Mouse (Mus musculus): ENCODE data around the gene Ephb2. TPM values are rescaled to one million over a fixed set of nuclear protein-coding genes. Genes with fewer than 3 reads are reported as not detected.

The Ephb2 gene
- polyA plus RNA-seq, 1 experiment from 2014 or later, result 9.5 TPM

- peak; percentile 85 for DNase-seq (ENCODE audit: extremely low spot score, low spot score)
- peak overlapping the region; percentile 5; the same call in 1 of the 2 replicates for H3K4me3 ChIP-seq
- peaks cover 18% of the 10 kb centered on the region for H3K36me3 ChIP-seq (replicated peaks)
- peaks cover 40% of the 10 kb centered on the region for H3K4me1 ChIP-seq
- H3K27ac ChIP-seq, result 0 out of 2 replicates have a peak overlapping the region, but pooled peaks have one; percentile 27
- peaks cover 3% of the 10 kb centered on the region; the same call in 1 of the 2 replicates for H3K9me3 ChIP-seq
- WGBS, result 12% methylated on average over 11 of the region's 11 CpGs
- H3K27me3 ChIP-seq (ENCODE audit: poor library complexity, severe bottlenecking), result no peaks in the 10 kb centered on the region
Observed at GRCm38 (mm10) chr4:136648922-136649479, 186.8 kb downstream of the Ephb2 start.

- Histone ChIP-seq H3K4me3 (peak overlapping the region; percentile 36), H3K4me1 (peaks cover 27% of the 10 kb centered on the region), H3K36me3 (replicated peaks) (no peaks in the 10 kb centered on the region), H3K27me3 (ENCODE audit: poor library complexity, severe bottlenecking) (peaks cover 57% of the 10 kb centered on the region), H3K9me3 (no peaks in the 10 kb centered on the region), H3K27ac (peak overlapping the region; percentile 82)
- WGBS, result 4% methylated on average over 10 of the region's 10 CpGs
- peak; percentile 66 for DNase-seq (ENCODE audit: extremely low spot score, low spot score)
Observed at GRCm38 (mm10) chr4:136638890-136639289, 196.9 kb downstream of the Ephb2 start.

GRCm38 (mm10) chr4:136638230-136638750, 197.5 kb downstream of the Ephb2 start:
- Histone ChIP-seq H3K4me1 (peaks cover 27% of the 10 kb centered on the region), H3K9me3 (no peaks in the 10 kb centered on the region), H3K27me3 (ENCODE audit: poor library complexity, severe bottlenecking) (peaks cover 57% of the 10 kb centered on the region), H3K36me3 (replicated peaks) (no peaks in the 10 kb centered on the region), H3K4me3 (peak overlapping the region; percentile 58), H3K27ac (peak overlapping the region; percentile 82)
- WGBS, result 30% methylated on average over 7 of the region's 7 CpGs
- peak; percentile 26 for DNase-seq (ENCODE audit: extremely low spot score, low spot score)

GRCm38 (mm10) chr4:136637563-136638229, 198.1 kb downstream of the Ephb2 start:
- peak; percentile 45 for DNase-seq (ENCODE audit: extremely low spot score, low spot score)
- Histone ChIP-seq H3K27me3 (ENCODE audit: poor library complexity, severe bottlenecking) (peaks cover 57% of the 10 kb centered on the region), H3K4me3 (peak overlapping the region; percentile 58), H3K4me1 (peaks cover 27% of the 10 kb centered on the region), H3K9me3 (no peaks in the 10 kb centered on the region), H3K27ac (peak overlapping the region; percentile 82), H3K36me3 (replicated peaks) (no peaks in the 10 kb centered on the region)
- 4% methylated on average over 76 of the region's 76 CpGs for WGBS

- 18% methylated on average over 37 of the region's 37 CpGs for WGBS
- H3K36me3 ChIP-seq (replicated peaks), result no peaks in the 10 kb centered on the region
- H3K27ac ChIP-seq, result peak overlapping the region; percentile 82
- H3K4me3 ChIP-seq, result peak overlapping the region; percentile 58
- H3K4me1 ChIP-seq, result peaks cover 27% of the 10 kb centered on the region
- no peaks in the 10 kb centered on the region for H3K9me3 ChIP-seq
- H3K27me3 ChIP-seq (ENCODE audit: poor library complexity, severe bottlenecking), result peaks cover 57% of the 10 kb centered on the region
- no peak for DNase-seq (ENCODE audit: extremely low spot score, low spot score)
Observed at GRCm38 (mm10) chr4:136636983-136637562, 198.7 kb downstream of the Ephb2 start.

- no peaks in the 10 kb centered on the region for H3K36me3 ChIP-seq (replicated peaks)
- peaks cover 27% of the 10 kb centered on the region for H3K4me1 ChIP-seq
- no peaks in the 10 kb centered on the region for H3K9me3 ChIP-seq
- H3K27me3 ChIP-seq (ENCODE audit: poor library complexity, severe bottlenecking), result peaks cover 57% of the 10 kb centered on the region
- no peak overlapping the region for H3K27ac ChIP-seq
- no peak for DNase-seq (ENCODE audit: extremely low spot score, low spot score)
- WGBS, result 66% methylated on average over 5 of the region's 5 CpGs
- H3K4me3 ChIP-seq, result no peak overlapping the region
Observed at GRCm38 (mm10) chr4:136636511-136636910, 199.3 kb downstream of the Ephb2 start.

- Histone ChIP-seq H3K36me3 (replicated peaks) (no peaks in the 10 kb centered on the region), H3K27me3 (ENCODE audit: poor library complexity, severe bottlenecking) (peaks cover 57% of the 10 kb centered on the region), H3K4me1 (peaks cover 27% of the 10 kb centered on the region), H3K27ac (no peak overlapping the region), H3K4me3 (no peak overlapping the region), H3K9me3 (no peaks in the 10 kb centered on the region)
- DNase-seq (ENCODE audit: extremely low spot score, low spot score), result no peak
Observed at GRCm38 (mm10) chr4:136635995-136636394, 199.8 kb downstream of the Ephb2 start.

- 89% methylated on average over 11 of the region's 11 CpGs for WGBS
Observed at GRCm38 (mm10) chr4:136631237-136631994, 204.4 kb downstream of the Ephb2 start.

GRCm38 (mm10) chr4:136626590-136626989, 209.2 kb downstream of the Ephb2 start:
- Histone ChIP-seq H3K27ac (no peak overlapping the region), H3K27me3 (ENCODE audit: poor library complexity, severe bottlenecking) (no peaks in the 10 kb centered on the region), H3K4me1 (peaks cover 7% of the 10 kb centered on the region; the same call in 1 of the 2 replicates), H3K9me3 (no peaks in the 10 kb centered on the region), H3K4me3 (no peak overlapping the region), H3K36me3 (replicated peaks) (no peaks in the 10 kb centered on the region)
- DNase-seq (ENCODE audit: extremely low spot score, low spot score), result no peak
- 77% methylated on average over 6 of the region's 6 CpGs for WGBS

More at GRCm38 (mm10) chr4:136631237-136631994, 204.4 kb downstream of the Ephb2 start:
- Histone ChIP-seq H3K9me3 (no peaks in the 10 kb centered on the region), H3K27ac (no peak overlapping the region), H3K4me3 (no peak overlapping the region), H3K36me3 (replicated peaks) (no peaks in the 10 kb centered on the region), H3K27me3 (ENCODE audit: poor library complexity, severe bottlenecking) (peaks cover 12% of the 10 kb centered on the region), H3K4me1 (peaks cover 4% of the 10 kb centered on the region; the same call in 1 of the 2 replicates)
- no peak for DNase-seq (ENCODE audit: extremely low spot score, low spot score)

GRCm38 (mm10) chr4:136622388-136622787, 213.4 kb downstream of the Ephb2 start, which contains the start of gene Lactbl1:
Gene Lactbl1, plus strand, starts transcription at chr4:136622621.
- Histone ChIP-seq H3K27ac (no peak within 1 kb of the TSS), H3K27me3 (ENCODE audit: poor library complexity, severe bottlenecking) (no peaks in the 10 kb centered on the region), H3K36me3 (replicated peaks) (no peaks in the 10 kb centered on the region), H3K9me3 (no peaks in the 10 kb centered on the region), H3K4me1 (peaks cover 18% of the 10 kb centered on the region), H3K4me3 (no peak within 1 kb of the TSS)
- no peak for DNase-seq (ENCODE audit: extremely low spot score, low spot score)
- 36% methylated on average over 6 of the region's 6 CpGs for WGBS

GRCm38 (mm10) chr4:136621956-136622355, 213.8 kb downstream of the Ephb2 start:
- Histone ChIP-seq H3K4me1 (peaks cover 17% of the 10 kb centered on the region), H3K27me3 (ENCODE audit: poor library complexity, severe bottlenecking) (no peaks in the 10 kb centered on the region), H3K27ac (no peak overlapping the region), H3K4me3 (no peak overlapping the region), H3K36me3 (replicated peaks) (no peaks in the 10 kb centered on the region), H3K9me3 (no peaks in the 10 kb centered on the region)
- no peak for DNase-seq (ENCODE audit: extremely low spot score, low spot score)
- WGBS, result 59% methylated on average over 5 of the region's 5 CpGs

- Histone ChIP-seq H3K4me3 (no peak overlapping the region), H3K4me1 (peaks cover 17% of the 10 kb centered on the region), H3K36me3 (replicated peaks) (no peaks in the 10 kb centered on the region), H3K9me3 (no peaks in the 10 kb centered on the region), H3K27ac (no peak overlapping the region), H3K27me3 (ENCODE audit: poor library complexity, severe bottlenecking) (no peaks in the 10 kb centered on the region)
- peak; percentile 21 for DNase-seq (ENCODE audit: extremely low spot score, low spot score)
- 2% methylated on average over 1 of the region's 1 CpGs for WGBS
Observed at GRCm38 (mm10) chr4:136621336-136621735, 214.5 kb downstream of the Ephb2 start.

Data from forebrain, embryonic 10.5 days (tissue).